Comparison of ENCODE assay signal across 8 mouse cellular contexts in the genomic region with DNA sequence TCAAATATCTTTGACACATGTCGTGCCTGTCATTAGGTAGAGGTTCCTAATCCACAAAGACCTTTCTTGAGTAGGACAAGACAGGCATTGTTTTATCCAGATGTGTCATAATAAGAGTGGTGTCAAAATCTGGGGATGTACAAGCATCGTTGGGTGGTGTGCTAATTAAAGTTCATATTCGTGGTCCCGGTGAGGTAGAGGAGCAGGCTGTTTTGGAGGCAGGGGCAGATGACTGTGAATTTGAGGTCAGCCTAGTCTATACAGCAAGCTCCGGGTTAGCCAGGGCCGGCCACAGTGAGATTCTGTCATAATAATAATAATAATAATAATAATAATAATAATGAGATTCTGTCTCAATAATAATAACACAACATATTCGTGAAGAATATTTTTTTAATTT. TPM values are rescaled to one million over a fixed set of nuclear protein-coding genes. Genes with fewer than 3 reads are reported as not detected.
A peak's percentile ranks its signal among the peaks of the same experiment; 100 is the strongest.
DNase-seq lines count a peak whose midpoint lies in the region; ATAC-seq and TF ChIP-seq lines count a peak whose summit lies in the region.

No protein-coding gene starts in this region.

- peaks cover 21% of the 10 kb centered on the region for H3K4me1 ChIP-seq in heart, embryonic 15.5 days (replicated peaks)
- peaks cover 54% of the 10 kb centered on the region for H3K4me1 ChIP-seq in G1E (ENCODE audit: insufficient read depth, low read depth, low read length)
- H3K4me1 ChIP-seq in hindbrain, embryonic 12.5 days, result peaks cover 7% of the 10 kb centered on the region
- peaks cover 14% of the 10 kb centered on the region for H3K4me1 ChIP-seq in midbrain, embryonic 13.5 days (replicated peaks)

- WGBS in heart, embryonic 15.5 days, result 25% methylated on average over 7 of the region's 7 CpGs
- WGBS in hindbrain, embryonic 12.5 days, result 43% methylated on average over 7 of the region's 7 CpGs
- WGBS in midbrain, embryonic 13.5 days, result 49% methylated on average over 7 of the region's 7 CpGs

- peak overlapping the region; percentile 99 for H3K4me3 ChIP-seq in heart, embryonic 15.5 days
- peak overlapping the region; percentile 88 for H3K4me3 ChIP-seq in G1E (ENCODE audit: low read depth, low read length)
- H3K4me3 ChIP-seq in hindbrain, embryonic 12.5 days, result peak overlapping the region; percentile 93
- peak overlapping the region; percentile 94 for H3K4me3 ChIP-seq in midbrain, embryonic 13.5 days (replicated peaks)

- H3K27me3 ChIP-seq in heart, embryonic 15.5 days, result no peaks in the 10 kb centered on the region
- no peaks in the 10 kb centered on the region for H3K27me3 ChIP-seq in G1E (ENCODE audit: insufficient read depth, low read length)
- H3K27me3 ChIP-seq in hindbrain, embryonic 12.5 days, result no peaks in the 10 kb centered on the region
- no peaks in the 10 kb centered on the region for H3K27me3 ChIP-seq in midbrain, embryonic 13.5 days

- H3K36me3 ChIP-seq in heart, embryonic 15.5 days, result no peaks in the 10 kb centered on the region
- H3K36me3 ChIP-seq in G1E (replicated peaks), result peaks cover 19% of the 10 kb centered on the region
- peaks cover 3% of the 10 kb centered on the region; the same call in 1 of the 2 replicates for H3K36me3 ChIP-seq in hindbrain, embryonic 12.5 days
- H3K36me3 ChIP-seq in midbrain, embryonic 13.5 days, result no peaks in the 10 kb centered on the region

- H3K9me3 ChIP-seq in heart, embryonic 15.5 days (replicated peaks), result no peaks in the 10 kb centered on the region
- no peaks in the 10 kb centered on the region for H3K9me3 ChIP-seq in G1E (replicated peaks)
- H3K9me3 ChIP-seq in hindbrain, embryonic 12.5 days (replicated peaks), result no peaks in the 10 kb centered on the region
- no peaks in the 10 kb centered on the region for H3K9me3 ChIP-seq in midbrain, embryonic 13.5 days

- no peak for DNase-seq in heart, postnatal 10 days
- DNase-seq in G1E (ENCODE audit: low spot score), result no peak
- DNase-seq in cerebellum, postnatal 25 days, result no peak
- no peak for DNase-seq in cerebellum, postnatal 4 days (ENCODE audit: low spot score in 2 of 2)
- no peak for DNase-seq in adrenal gland, adult 8-10 months

- no peak for TF ChIP-seq CTCF in G1E (IDR thresholded peaks at IDR 0.05; ENCODE audit: low read depth, low read length)

- H3K27ac ChIP-seq in heart, embryonic 15.5 days, result no peak overlapping the region
- H3K27ac ChIP-seq in hindbrain, embryonic 12.5 days, result no peak overlapping the region; the same call in 1 of the 2 replicates
- peak overlapping the region; percentile 94 for H3K27ac ChIP-seq in midbrain, embryonic 13.5 days

- intact Hi-C loops in heart, postnatal 10 days (cut with DNase I), result no loop called here

- ATAC-seq in heart, embryonic 15.5 days (replicated peaks; ENCODE audit: insufficient number of reproducible peaks, insufficient read depth, low FRiP score, low read depth), result no peak
- no peak for ATAC-seq in G1E (ENCODE audit: extremely low read depth, insufficient number of reproducible peaks, low FRiP score, poor library complexity, severe bottlenecking)
- no peak for ATAC-seq in hindbrain, embryonic 12.5 days (ENCODE audit: low FRiP score)
- ATAC-seq in midbrain, embryonic 13.5 days, result no peak

- peak overlapping the region; percentile 97 for H3K9ac ChIP-seq in heart, embryonic 15.5 days
- H3K9ac ChIP-seq in hindbrain, embryonic 12.5 days, result peak overlapping the region; percentile 95
- H3K9ac ChIP-seq in midbrain, embryonic 13.5 days (replicated peaks), result peak overlapping the region; percentile 93

- H3K4me2 ChIP-seq in heart, embryonic 15.5 days, result peak overlapping the region; percentile 63
- peak overlapping the region; percentile 60 for H3K4me2 ChIP-seq in hindbrain, embryonic 12.5 days (replicated peaks)
- H3K4me2 ChIP-seq in midbrain, embryonic 13.5 days (replicated peaks), result peak overlapping the region; percentile 65

RNA-seq across cellular contexts. Expression of a gene that starts 5.9 kb away (rescaled TPM):
- polyA plus RNA-seq in heart, embryonic 15.5 days (2015; fragmentation: Nextera tagmentation; extraction: Ambion mirVana), result 22.2 and 27.3 TPM in 2 replicates
- total RNA-seq in heart, postnatal 10 days (2021), result 10 to 100 TPM; 48.9 to 49.0 TPM
- total RNA-seq in G1E (2014; fragmentation: Nextera tagmentation) (323 and 378 TPM in 2 replicates), G1E (2017) (173 and 219 TPM in 2 replicates)
- 76.1 and 87.3 TPM in 2 replicates for polyA plus RNA-seq in G1E (2012)
- 47.6 and 49.1 TPM in 2 replicates for polyA plus RNA-seq in hindbrain, embryonic 12.5 days (2016; fragmentation: Nextera tagmentation; extraction: Ambion mirVana)
- polyA plus RNA-seq in midbrain, embryonic 13.5 days (2015; fragmentation: Nextera tagmentation; extraction: Ambion mirVana), result 42.3 and 46.1 TPM in 2 replicates
- 100 to 1,000 TPM in 2 of 4 experiments, 10 to 100 TPM in 2; 58.6 to 172 (median 91.8) TPM for total RNA-seq in adrenal gland, adult 8-10 months (2022)

RNA-seq across cellular contexts. Expression of a gene that starts 21.0 kb away (rescaled TPM):
- 8.0 and 9.7 TPM in 2 replicates for polyA plus RNA-seq in heart, embryonic 15.5 days (2015; fragmentation: Nextera tagmentation; extraction: Ambion mirVana)
- 10 to 100 TPM; 26.1 to 36.5 TPM for total RNA-seq in heart, postnatal 10 days (2021)
- not detected in 2 replicates for total RNA-seq in G1E (2014; fragmentation: Nextera tagmentation)
- total RNA-seq in G1E (2017), result 0.12 and 0.27 TPM in 2 replicates
- not detected in 2 replicates for polyA plus RNA-seq in G1E (2012)
- 17.0 and 19.8 TPM in 2 replicates for polyA plus RNA-seq in hindbrain, embryonic 12.5 days (2016; fragmentation: Nextera tagmentation; extraction: Ambion mirVana)
- 14.6 and 17.0 TPM in 2 replicates for polyA plus RNA-seq in midbrain, embryonic 13.5 days (2015; fragmentation: Nextera tagmentation; extraction: Ambion mirVana)
- 10 to 100 TPM in 2 of 4 experiments, 1 to 10 TPM in 2; 6.1 to 12.5 (median 8.5) TPM for total RNA-seq in adrenal gland, adult 8-10 months (2022)
